Mouse (Mus musculus): ENCODE measurements at regions not wholly inside any gene's neighbourhood (a gene's known extent, or its start where the extent isn't known, plus 50 kb on each side); places are given as distances from the start of the nearest gene placed in this dataset.

- Histone ChIP-seq H3K27me3 (ENCODE audit: control insufficient read depth, insufficient read depth, low read length) (no peaks in the 10 kb centered on the region), H3K27ac (ENCODE audit: control insufficient read depth, insufficient read depth, low read depth, low read length) (no peak overlapping the region), H3K4me1 (ENCODE audit: control insufficient read depth, insufficient read depth, low read length) (peaks cover 2% of the 10 kb centered on the region; the same call in 1 of the 2 replicates), H3K36me3 (ENCODE audit: control insufficient read depth, insufficient read depth, low read length) (no peaks in the 10 kb centered on the region), H3K4me3 (ENCODE audit: control insufficient read depth, low read depth, low read length) (no peak overlapping the region)
- TF ChIP-seq CTCF (IDR thresholded peaks at IDR 0.05; ENCODE audit: control insufficient read depth, insufficient read depth, insufficient replicate concordance, low read depth, low read length), result no peak
- TF ChIP-seq POLR2A (IDR thresholded peaks at IDR 0.05; ENCODE audit: control insufficient read depth, low read depth, low read length), result no peak
These were observed 108.1 kb upstream of the Ercc4 start for GRCm38 (mm10) chr16:13001288-13001880.

- Histone ChIP-seq H3K4me3 (ENCODE audit: control insufficient read depth, low read depth, low read length) (no peak overlapping the region), H3K27me3 (ENCODE audit: control insufficient read depth, insufficient read depth, low read length) (no peaks in the 10 kb centered on the region), H3K4me1 (ENCODE audit: control insufficient read depth, insufficient read depth, low read length) (no peaks in the 10 kb centered on the region), H3K36me3 (ENCODE audit: control insufficient read depth, insufficient read depth, low read length) (no peaks in the 10 kb centered on the region), H3K27ac (ENCODE audit: control insufficient read depth, insufficient read depth, low read depth, low read length) (no peak overlapping the region)
- TF ChIP-seq CTCF (IDR thresholded peaks at IDR 0.05; ENCODE audit: control insufficient read depth, insufficient read depth, insufficient replicate concordance, low read depth, low read length) (no peak), POLR2A (IDR thresholded peaks at IDR 0.05; ENCODE audit: control insufficient read depth, low read depth, low read length) (no peak)
These were observed 96.6 kb upstream of the Ercc4 start for GRCm38 (mm10) chr16:13012863-13013262.

- Histone ChIP-seq H3K4me3 (ENCODE audit: control insufficient read depth, low read depth, low read length) (no peak overlapping the region), H3K36me3 (ENCODE audit: control insufficient read depth, insufficient read depth, low read length) (no peaks in the 10 kb centered on the region), H3K27me3 (ENCODE audit: control insufficient read depth, insufficient read depth, low read length) (no peaks in the 10 kb centered on the region), H3K4me1 (ENCODE audit: control insufficient read depth, insufficient read depth, low read length) (no peaks in the 10 kb centered on the region), H3K27ac (ENCODE audit: control insufficient read depth, insufficient read depth, low read depth, low read length) (no peak overlapping the region)
- TF ChIP-seq POLR2A (IDR thresholded peaks at IDR 0.05; ENCODE audit: control insufficient read depth, low read depth, low read length), result no peak
- no peak for TF ChIP-seq CTCF (IDR thresholded peaks at IDR 0.05; ENCODE audit: control insufficient read depth, insufficient read depth, insufficient replicate concordance, low read depth, low read length)
These were observed 95.4 kb upstream of the Ercc4 start for GRCm38 (mm10) chr16:13013891-13014644.

GRCm38 (mm10) chr16:13022875-13023274 is 86.6 kb upstream of the Ercc4 start:
- Histone ChIP-seq H3K27ac (ENCODE audit: control insufficient read depth, insufficient read depth, low read depth, low read length) (no peak overlapping the region), H3K4me1 (ENCODE audit: control insufficient read depth, insufficient read depth, low read length) (no peaks in the 10 kb centered on the region), H3K36me3 (ENCODE audit: control insufficient read depth, insufficient read depth, low read length) (no peaks in the 10 kb centered on the region), H3K4me3 (ENCODE audit: control insufficient read depth, low read depth, low read length) (no peak overlapping the region), H3K27me3 (ENCODE audit: control insufficient read depth, insufficient read depth, low read length) (no peaks in the 10 kb centered on the region)
- TF ChIP-seq CTCF (IDR thresholded peaks at IDR 0.05; ENCODE audit: control insufficient read depth, insufficient read depth, insufficient replicate concordance, low read depth, low read length) (peak; percentile 53; the same call in 1 of the 2 replicates), POLR2A (IDR thresholded peaks at IDR 0.05; ENCODE audit: control insufficient read depth, low read depth, low read length) (no peak)

GRCm38 (mm10) chr16:13025393-13025792 is 84.1 kb upstream of the Ercc4 start:
- Histone ChIP-seq H3K27ac (ENCODE audit: control insufficient read depth, insufficient read depth, low read depth, low read length) (no peak overlapping the region), H3K36me3 (ENCODE audit: control insufficient read depth, insufficient read depth, low read length) (no peaks in the 10 kb centered on the region), H3K27me3 (ENCODE audit: control insufficient read depth, insufficient read depth, low read length) (no peaks in the 10 kb centered on the region), H3K4me3 (ENCODE audit: control insufficient read depth, low read depth, low read length) (no peak overlapping the region), H3K4me1 (ENCODE audit: control insufficient read depth, insufficient read depth, low read length) (no peaks in the 10 kb centered on the region)
- no peak for TF ChIP-seq POLR2A (IDR thresholded peaks at IDR 0.05; ENCODE audit: control insufficient read depth, low read depth, low read length)
- no peak for TF ChIP-seq CTCF (IDR thresholded peaks at IDR 0.05; ENCODE audit: control insufficient read depth, insufficient read depth, insufficient replicate concordance, low read depth, low read length)

GRCm38 (mm10) chr16:13034136-13034535 is 75.3 kb upstream of the Ercc4 start:
- no peaks in the 10 kb centered on the region for H3K27me3 ChIP-seq (ENCODE audit: control insufficient read depth, insufficient read depth, low read length)
- TF ChIP-seq POLR2A (IDR thresholded peaks at IDR 0.05; ENCODE audit: control insufficient read depth, low read depth, low read length), result no peak
- TF ChIP-seq CTCF (IDR thresholded peaks at IDR 0.05; ENCODE audit: control insufficient read depth, insufficient read depth, insufficient replicate concordance, low read depth, low read length), result no peak

GRCm38 (mm10) chr16:13036596-13036995 is 72.9 kb upstream of the Ercc4 start:
- Histone ChIP-seq H3K27me3 (ENCODE audit: control insufficient read depth, insufficient read depth, low read length) (no peaks in the 10 kb centered on the region), H3K27ac (ENCODE audit: control insufficient read depth, insufficient read depth, low read depth, low read length) (no peak overlapping the region), H3K4me3 (ENCODE audit: control insufficient read depth, low read depth, low read length) (no peak overlapping the region), H3K4me1 (ENCODE audit: control insufficient read depth, insufficient read depth, low read length) (no peaks in the 10 kb centered on the region), H3K36me3 (ENCODE audit: control insufficient read depth, insufficient read depth, low read length) (no peaks in the 10 kb centered on the region)
- TF ChIP-seq CTCF (IDR thresholded peaks at IDR 0.05; ENCODE audit: control insufficient read depth, insufficient read depth, insufficient replicate concordance, low read depth, low read length) (no peak), POLR2A (IDR thresholded peaks at IDR 0.05; ENCODE audit: control insufficient read depth, low read depth, low read length) (no peak)

More at GRCm38 (mm10) chr16:13034136-13034535, 75.3 kb upstream of the Ercc4 start:
- no peak overlapping the region for H3K4me3 ChIP-seq (ENCODE audit: control insufficient read depth, low read depth, low read length)
- no peaks in the 10 kb centered on the region for H3K36me3 ChIP-seq (ENCODE audit: control insufficient read depth, insufficient read depth, low read length)
- H3K4me1 ChIP-seq (ENCODE audit: control insufficient read depth, insufficient read depth, low read length), result no peaks in the 10 kb centered on the region
- H3K27ac ChIP-seq (ENCODE audit: control insufficient read depth, insufficient read depth, low read depth, low read length), result no peak overlapping the region
